Mouse (Mus musculus) forebrain, postnatal 0 days (tissue): ENCODE data around the gene Ccnb1. TPM values are rescaled to one million over a fixed set of nuclear protein-coding genes. Genes with fewer than 3 reads are reported as not detected.
"Not testable (repeated sequence)": the region's sequence is repeated elsewhere in the genome, so short reads cannot be mapped to it uniquely, and the experiment has no call there.

Experiments
- ATAC-seq: fragments of 200-750 bp; cut with Nextera tagmentation; 2 replicates; pipeline ENCODE4 v1.8.0; 2017; ENCODE audit warnings: mild to moderate bottlenecking, moderate library complexity
- DNase-seq: peaks from one replicate; pipeline ENCODE4 v3.0.0-alpha.2; 2015
- H3K27ac ChIP-seq: fragments of 300-500 bp; sonication (generic); 2 replicates; pipeline ENCODE4 v1.5.1; 2014; ENCODE audit warnings: low read depth, mild to moderate bottlenecking, antibody characterized with exemption, low read length, moderate library complexity, mixed read lengths
- H3K27me3 ChIP-seq: fragments of 300-500 bp; sonication (generic); 2 replicates; pipeline ENCODE4 v1.6.1; 2014; ENCODE audit warnings: mild to moderate bottlenecking, low read length, mixed read lengths; ENCODE audit not compliant: insufficient read depth
- H3K36me3 ChIP-seq: fragments of 300-500 bp; sonication (generic); 2 replicates; pipeline ENCODE4 v1.6.1; 2014; ENCODE audit warnings: mild to moderate bottlenecking, moderate library complexity; ENCODE audit not compliant: insufficient read depth
- H3K4me1 ChIP-seq: fragments of 300-500 bp; sonication (generic); 2 replicates; pipeline ENCODE4 v1.6.1; 2014; ENCODE audit warnings: antibody characterized with exemption; ENCODE audit not compliant: insufficient read depth
- H3K4me2 ChIP-seq: fragments of 300-500 bp; sonication (generic); 2 replicates; pipeline ENCODE4 v1.6.1; 2014; ENCODE audit warnings: low read depth, mild to moderate bottlenecking, moderate library complexity
- H3K4me3 ChIP-seq: fragments of 300-500 bp; sonication (generic); 2 replicates; pipeline ENCODE4 v1.5.1; 2014; ENCODE audit warnings: low read depth, low read length, mixed read lengths
- H3K9ac ChIP-seq: fragments of 300-500 bp; sonication (generic); 2 replicates; pipeline ENCODE4 v1.6.1; 2014; ENCODE audit warnings: mild to moderate bottlenecking
- H3K9me3 ChIP-seq: fragments of 300-500 bp; sonication (generic); 2 replicates; pipeline ENCODE4 v1.6.1; 2016; ENCODE audit warnings: low read length
- CTCF ChIP-seq: sonication (generic); IDR thresholded peaks from 2 replicates; pipeline ENCODE4 v1.5.1; 2016; ENCODE audit warnings: antibody characterized with exemption, control low read depth, low read depth
- WGBS: fragments of 180-500 bp; shearing (Covaris S2); extraction: QIAGEN DNeasy Blood & Tissue Kit; methylation state at CpG from one replicate; pipeline ENCODE4 v1.1.7; 2014; 5-methylcytosine and 5-hydroxymethylcytosine counted together
- polyA plus RNA-seq: library from polyadenylated mRNA; unstranded; fragments of >200 nt; fragmentation: Nextera tagmentation; extraction: Ambion mirVana; gene quantifications from 2 replicates; pipeline ENCODE4 v1.2.1, GENCODE M21; 2015
- total RNA-seq: library from RNA; depleted of rRNA; stranded (reverse); fragments of >200 nt; gene quantifications from 2 replicates; pipeline ENCODE4 v1.2.3, GENCODE M21; 2014; rRNA removed

The Ccnb1 gene
- total and polyA plus RNA-seq, 2 experiments from 2014 or later: 16.5 to 22.8 TPM

- not testable (repeated sequence) for H3K9ac ChIP-seq, H3K27me3 ChIP-seq, H3K4me1 ChIP-seq, ATAC-seq, H3K9me3 ChIP-seq, DNase-seq
- 0 out of 2 replicates have a peak, but pooled peaks have one; percentile 5 for TF ChIP-seq CTCF
- Histone ChIP-seq H3K36me3 (peaks cover 16% of the 10 kb centered on the region), H3K4me2 (peak overlapping the region; percentile 76), H3K4me3 (peak overlapping the region; percentile 77), H3K27ac (peak overlapping the region; percentile 94; the same call in 1 of the 2 replicates)
- 93% methylated on average over 5 of the region's 6 CpGs for WGBS
Observed at GRCm38 (mm10) chr13:100731462-100732046, 54.8 kb downstream of the Ccnb1 start.

GRCm38 (mm10) chr13:100730861-100731176 is 55.6 kb downstream of the Ccnb1 start, which contains the start of gene Cdk7:
Gene Cdk7 (minus strand): TSS chr13:100730939.
- WGBS: under 1% methylated on average over 19 of the region's 19 CpGs
- TF ChIP-seq CTCF: no peak
- peaks cover 6% of the 10 kb centered on the region; the same call in 1 of the 2 replicates for H3K4me1 ChIP-seq
- peaks cover 11% of the 10 kb centered on the region; the same call in 1 of the 2 replicates for H3K36me3 ChIP-seq
- peak within 1 kb of the TSS; percentile 94 for H3K27ac ChIP-seq
- ATAC-seq: peak; percentile 100
- H3K9me3 ChIP-seq: no peaks in the 10 kb centered on the region
- peak within 1 kb of the TSS; percentile 76 for H3K4me2 ChIP-seq
- peak within 1 kb of the TSS; percentile 90 for H3K9ac ChIP-seq
- H3K4me3 ChIP-seq: peak within 1 kb of the TSS; percentile 77
- peak; percentile 96 for DNase-seq
- no peaks in the 10 kb centered on the region for H3K27me3 ChIP-seq

DNA sequence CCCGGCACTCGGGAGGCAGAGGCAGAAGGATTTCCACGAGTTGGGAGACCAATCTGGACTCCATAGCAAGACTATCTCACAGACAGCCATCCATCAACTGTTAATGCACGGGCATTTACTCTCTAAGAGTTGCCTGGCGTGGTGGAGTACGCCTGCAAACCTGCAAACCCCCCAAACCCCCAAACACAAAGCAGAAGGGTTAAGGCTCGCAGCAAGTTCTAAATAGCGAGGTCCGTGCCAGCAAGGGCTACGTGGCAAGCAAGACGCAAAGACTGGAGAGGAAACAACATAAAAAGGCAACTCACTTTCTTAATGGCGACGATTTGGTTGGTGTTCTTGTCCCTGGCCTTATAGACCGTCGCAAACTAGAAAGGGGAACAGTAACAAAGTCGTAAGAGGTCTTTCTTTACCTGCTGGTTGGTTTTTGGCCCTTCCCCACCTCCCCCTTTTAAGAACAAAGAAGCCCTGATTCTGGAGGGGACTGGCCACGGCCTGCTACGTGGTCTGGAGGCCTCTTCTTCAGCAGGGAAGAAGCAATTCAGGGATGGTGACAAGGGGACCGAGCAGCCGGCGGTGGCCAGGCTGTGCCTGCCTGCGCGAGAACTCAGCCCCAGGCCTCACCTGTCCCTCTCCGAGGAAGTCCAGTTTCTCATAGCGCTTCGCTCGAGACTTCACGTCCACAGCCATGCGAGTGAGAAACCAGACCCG is 56.1 kb downstream of the Ccnb1 start:
- TF ChIP-seq CTCF: no peak
- Histone ChIP-seq H3K9me3 (no peaks in the 10 kb centered on the region), H3K4me3 (peak overlapping the region; percentile 77), H3K4me2 (peak overlapping the region; percentile 76), H3K27ac (peak overlapping the region; percentile 94), H3K4me1 (peaks cover 6% of the 10 kb centered on the region; the same call in 1 of the 2 replicates), H3K9ac (peak overlapping the region; percentile 90), H3K36me3 (peaks cover 10% of the 10 kb centered on the region; the same call in 1 of the 2 replicates), H3K27me3 (no peaks in the 10 kb centered on the region)
- no peak for DNase-seq
- WGBS: 2% methylated on average over 30 of the region's 30 CpGs
- peak; percentile 76 for ATAC-seq

Other genes with a start within 250 kb of the Ccnb1 start
- 13.5 and 15.8 TPM in 2 replicates for gene Ocln, start 233.9 kb downstream of the Ccnb1 start, total RNA-seq
- gene Ocln, start 233.9 kb downstream of the Ccnb1 start, polyA plus RNA-seq: 8.2 and 11.7 TPM in 2 replicates
- gene Marveld2, start 169.6 kb downstream of the Ccnb1 start, total RNA-seq: 1.0 and 1.8 TPM in 2 replicates
- 1.1 and 1.3 TPM in 2 replicates for gene Marveld2, start 169.6 kb downstream of the Ccnb1 start, polyA plus RNA-seq
- 162 and 212 TPM in 2 replicates for gene Ak6, start 135.6 kb downstream of the Ccnb1 start, total RNA-seq
- 401 and 512 TPM in 2 replicates for gene Ak6, start 135.6 kb downstream of the Ccnb1 start, polyA plus RNA-seq
- 22.2 and 28.2 TPM in 2 replicates for gene Rad17, start 135.5 kb downstream of the Ccnb1 start, total RNA-seq
- gene Rad17, start 135.5 kb downstream of the Ccnb1 start, polyA plus RNA-seq: 11.3 and 13.3 TPM in 2 replicates
- gene Taf9, start 135.0 kb downstream of the Ccnb1 start, total RNA-seq: 50.1 and 50.8 TPM in 2 replicates
- gene Taf9, start 135.0 kb downstream of the Ccnb1 start, polyA plus RNA-seq: 40.8 and 57.6 TPM in 2 replicates
- gene Ccdc125, start 116.9 kb downstream of the Ccnb1 start, total RNA-seq: 0.19 and 1.0 TPM in 2 replicates
- 0.80 and 1.3 TPM in 2 replicates for gene Ccdc125, start 116.9 kb downstream of the Ccnb1 start, polyA plus RNA-seq
- gene Cdk7, start 55.6 kb downstream of the Ccnb1 start, total RNA-seq: 38.0 and 48.2 TPM in 2 replicates
- 36.5 and 40.9 TPM in 2 replicates for gene Cdk7, start 55.6 kb downstream of the Ccnb1 start, polyA plus RNA-seq
- gene Mrps36, start 41.9 kb downstream of the Ccnb1 start, total RNA-seq: 33.0 and 63.9 TPM in 2 replicates
- 151 and 181 TPM in 2 replicates for gene Mrps36, start 41.9 kb downstream of the Ccnb1 start, polyA plus RNA-seq
- 3.5 and 4.9 TPM in 2 replicates for gene Cenph, start 10.7 kb downstream of the Ccnb1 start, total RNA-seq
- gene Cenph, start 10.7 kb downstream of the Ccnb1 start, polyA plus RNA-seq: 6.8 and 7.7 TPM in 2 replicates
- gene Slc30a5, start 46.9 kb upstream of the Ccnb1 start, total RNA-seq: 44.8 and 59.7 TPM in 2 replicates
- gene Slc30a5, start 46.9 kb upstream of the Ccnb1 start, polyA plus RNA-seq: 16.9 and 23.0 TPM in 2 replicates